Mouse (Mus musculus) heart, embryonic 14.5 days (tissue): ENCODE data around the gene Ppp1cb. TPM values are rescaled to one million over a fixed set of nuclear protein-coding genes. Genes with fewer than 3 reads are reported as not detected.

Source experiments
- ATAC-seq: fragments of 200-750 bp; cut with Nextera tagmentation; 2 replicates; pipeline ENCODE4 v1.8.0; 2017; ENCODE audit warnings: low read depth, moderate TSS enrichment; ENCODE audit not compliant: insufficient number of reproducible peaks, insufficient read depth, low FRiP score
- H3K27ac ChIP-seq, 2 experiments: fragments of 200-500 bp in 1 of 2; fragments of 300-500 bp in 1 of 2; sonication (generic) in 1 of 2; replicated peaks in 1 of 2; 2 replicates each; pipeline ENCODE4 v1.5.1; 2012 to 2014; ENCODE audit warnings: low read depth in 2 of 2, low read length in 2 of 2, control low read depth in 1 of 2, mild to moderate bottlenecking in 1 of 2, mixed read lengths in 1 of 2; ENCODE audit not compliant: control insufficient read depth in 1 of 2, insufficient read depth in 1 of 2
- H3K27me3 ChIP-seq: fragments of 300-500 bp; sonication (generic); 2 replicates; pipeline ENCODE4 v1.6.1; 2014; ENCODE audit warnings: mild to moderate bottlenecking, low read length, control low read depth; ENCODE audit not compliant: control insufficient read depth, insufficient read depth
- H3K36me3 ChIP-seq: fragments of 300-500 bp; sonication (generic); 2 replicates; pipeline ENCODE4 v1.6.1; 2014; ENCODE audit warnings: mild to moderate bottlenecking, control low read depth, low read length, mixed read lengths; ENCODE audit not compliant: control insufficient read depth, insufficient read depth
- H3K4me1 ChIP-seq, 2 experiments: fragments of 200-500 bp in 1 of 2; fragments of 300-500 bp in 1 of 2; sonication (generic) in 1 of 2; 2 replicates each; pipeline ENCODE4 v1.6.1; 2012 to 2014; ENCODE audit warnings: low read length in 2 of 2, control low read depth in 1 of 2, mixed read lengths in 1 of 2; ENCODE audit not compliant: control insufficient read depth in 2 of 2, insufficient read depth in 2 of 2
- H3K4me2 ChIP-seq: fragments of 300-500 bp; sonication (generic); 2 replicates; pipeline ENCODE4 v1.6.1; 2014; ENCODE audit warnings: mild to moderate bottlenecking, low read length
- H3K4me3 ChIP-seq, 2 experiments: fragments of 200-500 bp in 1 of 2; fragments of 300-500 bp in 1 of 2; sonication (generic) in 1 of 2; 2 replicates each; pipeline ENCODE4 v1.5.1; 2012 to 2014; ENCODE audit warnings: low read length in 2 of 2, mild to moderate bottlenecking in 2 of 2, control low read depth in 1 of 2, low read depth in 1 of 2, moderate library complexity in 1 of 2; ENCODE audit not compliant: control insufficient read depth in 1 of 2, insufficient read depth in 1 of 2
- H3K9ac ChIP-seq: fragments of 300-500 bp; sonication (generic); 2 replicates; pipeline ENCODE4 v1.6.1; 2014; ENCODE audit warnings: mild to moderate bottlenecking, low read length
- H3K9me3 ChIP-seq: fragments of 300-500 bp; sonication (generic); 2 replicates; pipeline ENCODE4 v1.6.1; 2016; ENCODE audit warnings: low read length, control low read depth; ENCODE audit not compliant: control insufficient read depth
- WGBS: fragments of 180-500 bp; shearing (Covaris S2); extraction: QIAGEN DNeasy Blood & Tissue Kit; methylation state at CpG from one replicate; pipeline ENCODE4 v1.1.7; 2014; 5-methylcytosine and 5-hydroxymethylcytosine counted together
- polyA plus RNA-seq: library from polyadenylated mRNA; unstranded; fragments of >200 nt; fragmentation: Nextera tagmentation; extraction: Ambion mirVana; gene quantifications from 2 replicates; pipeline ENCODE4 v1.2.1, GENCODE M21; 2014

Gene Ppp1cb
- polyA plus RNA-seq, 1 experiment from 2014 or later, result 286 TPM

GRCm38 (mm10) chr5:32473029-32473352 is 14.3 kb downstream of the Ppp1cb start:
- H3K4me2 ChIP-seq, result peak overlapping the region; percentile 50
- WGBS, result 34% methylated on average over 2 of the region's 2 CpGs

GRCm38 (mm10) chr5:32476501-32476900 is 17.9 kb downstream of the Ppp1cb start:
- peaks cover 7 to 31% of the 10 kb centered on the region in 2 experiments for H3K4me1 ChIP-seq

More at GRCm38 (mm10) chr5:32473029-32473352, 14.3 kb downstream of the Ppp1cb start:
- peak overlapping the region; percentile 54 for H3K9ac ChIP-seq
- H3K27ac ChIP-seq, result peak overlapping the region; percentile 84 to 88
- no peaks in the 10 kb centered on the region for H3K9me3 ChIP-seq
- H3K36me3 ChIP-seq, result no peaks in the 10 kb centered on the region
- no peak for ATAC-seq
- peaks cover 9 to 38% of the 10 kb centered on the region in 2 experiments for H3K4me1 ChIP-seq
- H3K4me3 ChIP-seq, result no peak overlapping the region
- no peaks in the 10 kb centered on the region for H3K27me3 ChIP-seq

GRCm38 (mm10) chr5:32478972-32479371 is 20.3 kb downstream of the Ppp1cb start:
- H3K9ac ChIP-seq, result no peak overlapping the region
- 88% methylated on average over 4 of the region's 4 CpGs for WGBS
- no peak overlapping the region for H3K4me3 ChIP-seq
- H3K9me3 ChIP-seq, result no peaks in the 10 kb centered on the region
- H3K4me2 ChIP-seq, result no peak overlapping the region
- peaks cover 53% of the 10 kb centered on the region for H3K36me3 ChIP-seq
- H3K27ac ChIP-seq, result no peak overlapping the region
- no peak for ATAC-seq
- H3K4me1 ChIP-seq, result peaks cover 0 to 14% of the 10 kb centered on the region in 2 experiments; a peak in 2 of 4 replicates
- no peaks in the 10 kb centered on the region for H3K27me3 ChIP-seq

More at GRCm38 (mm10) chr5:32476501-32476900, 17.9 kb downstream of the Ppp1cb start:
- Histone ChIP-seq H3K9me3 (no peaks in the 10 kb centered on the region), H3K4me2 (no peak overlapping the region), H3K4me3 (no peak overlapping the region), H3K27ac (no peak overlapping the region), H3K27me3 (no peaks in the 10 kb centered on the region), H3K36me3 (peaks cover 33% of the 10 kb centered on the region), H3K9ac (no peak overlapping the region)
- no peak for ATAC-seq

GRCm38 (mm10) chr5:32485430-32485829 is 26.8 kb downstream of the Ppp1cb start:
- no peak overlapping the region for H3K9ac ChIP-seq
- 90% methylated on average over 3 of the region's 3 CpGs for WGBS
- no peak for ATAC-seq
- no peak overlapping the region for H3K4me3 ChIP-seq
- H3K27me3 ChIP-seq, result no peaks in the 10 kb centered on the region
- H3K36me3 ChIP-seq, result peaks cover 94% of the 10 kb centered on the region
- no peak overlapping the region for H3K4me2 ChIP-seq
- no peaks in the 10 kb centered on the region for H3K9me3 ChIP-seq
- H3K27ac ChIP-seq, result no peak overlapping the region
- H3K4me1 ChIP-seq, result no peaks in the 10 kb centered on the region

GRCm38 (mm10) chr5:32488044-32488443 is 29.4 kb downstream of the Ppp1cb start:
- no peaks in the 10 kb centered on the region for H3K4me1 ChIP-seq
- no peaks in the 10 kb centered on the region for H3K9me3 ChIP-seq
- H3K27ac ChIP-seq, result no peak overlapping the region
- ATAC-seq, result no peak
- no peak overlapping the region for H3K4me3 ChIP-seq
- H3K9ac ChIP-seq, result no peak overlapping the region
- no peaks in the 10 kb centered on the region for H3K27me3 ChIP-seq
- H3K36me3 ChIP-seq, result peaks cover 97% of the 10 kb centered on the region
- WGBS, result 86% methylated on average over 2 of the region's 2 CpGs
- no peak overlapping the region for H3K4me2 ChIP-seq

GRCm38 (mm10) chr5:32494084-32494700 is 35.5 kb downstream of the Ppp1cb start:
- H3K27ac ChIP-seq, result no peak overlapping the region
- H3K4me2 ChIP-seq, result no peak overlapping the region
- H3K4me1 ChIP-seq, result no peaks in the 10 kb centered on the region
- whole genome bisulfite sequencing, result 72% methylated on average over 3 of the region's 3 CpGs
- H3K9ac ChIP-seq, result no peak overlapping the region
- ATAC-seq, result no peak
- H3K27me3 ChIP-seq, result no peaks in the 10 kb centered on the region
- H3K9me3 ChIP-seq, result no peaks in the 10 kb centered on the region
- H3K4me3 ChIP-seq, result no peak overlapping the region
- H3K36me3 ChIP-seq, result peaks cover 79% of the 10 kb centered on the region

GRCm38 (mm10) chr5:32508766-32509165 is 50.1 kb downstream of the Ppp1cb start:
- 57% methylated on average over 3 of the region's 3 CpGs for WGBS
- H3K9me3 ChIP-seq, result no peaks in the 10 kb centered on the region
- no peaks in the 10 kb centered on the region for H3K27me3 ChIP-seq
- peaks cover 14% of the 10 kb centered on the region for H3K36me3 ChIP-seq
- no peak for ATAC-seq
- no peak overlapping the region for H3K27ac ChIP-seq
- no peak overlapping the region for H3K9ac ChIP-seq
- no peaks in the 10 kb centered on the region for H3K4me1 ChIP-seq
- no peak overlapping the region for H3K4me2 ChIP-seq
- no peak overlapping the region for H3K4me3 ChIP-seq

GRCm38 (mm10) chr5:32520381-32520780 is 61.7 kb downstream of the Ppp1cb start:
- H3K27ac ChIP-seq, result no peak overlapping the region
- H3K4me2 ChIP-seq, result no peak overlapping the region
- no peak overlapping the region for H3K4me3 ChIP-seq
- H3K27me3 ChIP-seq, result no peaks in the 10 kb centered on the region
- no peak for ATAC-seq
- H3K36me3 ChIP-seq, result no peaks in the 10 kb centered on the region
- H3K9me3 ChIP-seq, result no peaks in the 10 kb centered on the region
- 44% methylated on average over 1 of the region's 1 CpGs for WGBS
- H3K9ac ChIP-seq, result no peak overlapping the region
- H3K4me1 ChIP-seq, result no peaks in the 10 kb centered on the region
